Mouse (Mus musculus): ENCODE data around the gene Cldn5. TPM values are rescaled to one million over a fixed set of nuclear protein-coding genes. Genes with fewer than 3 reads are reported as not detected.

Gene Cldn5
- total RNA-seq, 2 experiments from 2014 or later = 42.0 to 47.4 TPM

GRCm38 (mm10) chr16:18785485-18785884 lies 8.8 kb downstream of the Cldn5 start:
- no peak for DNase-seq

- DNase-seq = no peak
Observed at GRCm38 (mm10) chr16:18786652-18787051, 10.0 kb downstream of the Cldn5 start.

GRCm38 (mm10) chr16:18788627-18789406 lies 12.2 kb downstream of the Cldn5 start:
- DNase-seq = no peak

DNA sequence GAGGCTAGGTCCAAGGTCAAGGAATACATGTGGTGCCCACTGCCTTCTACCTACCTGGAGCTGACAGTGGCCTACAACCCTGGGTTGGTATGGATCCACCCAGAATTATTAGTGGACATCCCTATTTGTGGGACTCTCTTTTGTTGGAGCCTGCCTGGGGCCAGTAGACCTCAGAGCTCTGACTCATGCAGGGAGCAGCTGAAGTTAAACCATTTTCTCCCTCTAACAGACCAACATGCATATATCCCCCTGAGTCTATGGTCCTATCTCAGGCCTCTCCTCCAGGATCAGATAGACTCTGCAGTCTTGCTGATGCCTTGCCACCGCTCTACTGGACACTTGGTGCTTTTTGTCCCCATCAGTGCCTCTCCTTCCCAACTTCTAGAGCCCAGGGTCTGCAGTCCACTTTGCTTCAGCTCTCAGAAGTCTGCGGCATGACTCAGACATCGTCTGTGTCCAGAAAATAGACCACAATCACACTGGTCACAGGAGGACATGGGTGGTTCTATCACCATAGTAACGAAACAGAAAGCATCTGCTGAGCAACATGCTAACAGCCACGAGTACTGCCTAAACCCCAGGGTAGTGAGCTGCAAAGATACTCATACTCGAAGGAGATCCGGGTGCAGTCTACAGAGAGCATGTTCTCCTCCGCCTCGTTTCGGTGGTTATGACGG lies 18.7 kb downstream of the Cldn5 start:
- DNase-seq = no peak

GRCm38 (mm10) chr16:18796645-18797044 lies 20.0 kb downstream of the Cldn5 start:
- DNase-seq = no peak

GRCm38 (mm10) chr16:18798151-18798550 lies 21.5 kb downstream of the Cldn5 start:
- DNase-seq = no peak

- peak; percentile 54 to 67 for DNase-seq
Observed at GRCm38 (mm10) chr16:18798841-18799240, 22.2 kb downstream of the Cldn5 start.

DNA sequence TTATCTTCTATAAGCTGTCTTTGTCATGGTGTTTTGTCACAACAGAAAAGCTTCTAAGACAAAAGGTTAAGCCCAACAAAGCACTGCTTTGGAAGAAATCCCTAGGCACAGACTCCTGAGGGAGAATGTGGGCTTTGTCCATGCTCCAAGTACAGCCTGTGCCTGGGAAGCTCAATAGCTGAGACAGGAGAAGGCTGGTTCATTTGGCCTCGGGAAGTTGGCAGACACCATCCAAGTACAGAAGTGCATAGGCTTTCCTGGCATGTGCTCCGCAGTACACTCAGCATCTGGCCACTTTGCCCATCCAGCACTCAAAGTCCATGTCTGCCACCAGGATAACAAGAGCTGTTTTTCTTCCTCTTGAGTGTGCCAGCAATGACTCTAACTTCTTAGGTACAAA lies 29.1 kb downstream of the Cldn5 start:
- no peak for DNase-seq

GRCm38 (mm10) chr16:18809001-18809400 lies 32.4 kb downstream of the Cldn5 start:
- no peak for DNase-seq

DNA sequence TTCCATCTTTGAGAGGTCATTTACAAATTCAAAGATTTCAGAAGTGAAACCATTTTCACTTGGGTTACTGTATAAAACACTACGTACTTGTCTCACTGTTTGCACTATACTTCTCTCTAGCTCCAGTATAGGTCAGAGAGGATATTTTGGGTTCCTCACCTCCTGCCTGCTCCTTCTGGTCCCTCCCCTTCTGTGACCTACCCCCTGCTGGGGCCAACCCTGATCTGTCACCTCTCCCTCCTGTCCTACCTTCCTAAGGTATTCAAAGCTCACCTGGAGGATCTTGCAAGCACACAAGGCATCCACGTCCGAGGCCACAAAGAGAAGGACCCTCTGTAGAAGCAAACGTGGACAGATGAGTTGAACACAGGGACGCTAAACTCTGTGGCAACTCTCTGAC lies 34.4 kb downstream of the Cldn5 start:
- no peak for DNase-seq

DNA sequence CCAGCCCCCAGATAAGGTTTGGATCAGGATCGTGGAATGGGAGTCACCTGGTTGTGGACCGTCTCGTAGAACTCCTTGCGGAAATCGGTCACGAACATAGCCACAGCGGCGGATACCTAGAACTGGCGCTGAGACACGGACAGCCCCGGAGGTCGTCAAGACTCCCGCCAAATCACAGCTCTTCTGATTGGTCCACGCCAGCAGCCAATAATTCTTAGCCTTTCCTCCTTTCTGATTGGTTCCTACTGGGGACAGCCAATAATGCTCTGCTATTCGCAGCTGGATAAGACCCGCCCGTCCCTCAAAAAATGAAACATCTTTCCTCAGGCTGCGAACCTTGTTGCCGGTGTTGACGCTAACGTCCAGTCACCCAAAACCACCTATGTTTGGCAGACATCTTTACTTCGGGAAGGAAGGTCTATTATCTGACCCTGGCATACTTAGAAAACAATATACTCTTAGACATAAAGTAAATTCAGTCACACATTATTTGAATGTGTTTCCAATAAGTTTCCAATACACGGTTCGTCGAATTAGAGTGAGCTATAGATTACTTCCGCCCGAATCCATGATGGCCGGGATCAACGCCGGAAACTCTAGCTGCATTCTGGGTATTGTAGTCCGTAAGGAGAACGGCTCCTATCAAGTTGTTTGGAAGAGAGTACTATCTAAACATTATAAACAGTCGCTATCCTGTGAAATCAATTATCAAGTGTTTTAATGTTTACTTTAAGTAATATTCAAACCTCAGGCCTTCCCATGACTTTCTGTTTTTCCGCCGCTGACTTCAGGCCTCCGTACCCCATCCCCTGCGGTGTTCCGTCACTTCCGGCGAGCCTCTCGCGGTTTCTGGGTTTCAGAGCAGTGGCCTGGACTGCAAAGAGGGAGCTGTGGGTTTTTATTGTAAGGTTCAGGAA lies 35.1 kb downstream of the Cldn5 start, which contains the start of the genes Ufd1 and Cdc45:
Ufd1 (plus strand) TSS at position 312 of the 917 bp plus-strand sequence.
Cdc45 (minus strand) TSS at position 520 of the 917 bp plus-strand sequence.
- peak; percentile 85 to 86 for DNase-seq

DNA sequence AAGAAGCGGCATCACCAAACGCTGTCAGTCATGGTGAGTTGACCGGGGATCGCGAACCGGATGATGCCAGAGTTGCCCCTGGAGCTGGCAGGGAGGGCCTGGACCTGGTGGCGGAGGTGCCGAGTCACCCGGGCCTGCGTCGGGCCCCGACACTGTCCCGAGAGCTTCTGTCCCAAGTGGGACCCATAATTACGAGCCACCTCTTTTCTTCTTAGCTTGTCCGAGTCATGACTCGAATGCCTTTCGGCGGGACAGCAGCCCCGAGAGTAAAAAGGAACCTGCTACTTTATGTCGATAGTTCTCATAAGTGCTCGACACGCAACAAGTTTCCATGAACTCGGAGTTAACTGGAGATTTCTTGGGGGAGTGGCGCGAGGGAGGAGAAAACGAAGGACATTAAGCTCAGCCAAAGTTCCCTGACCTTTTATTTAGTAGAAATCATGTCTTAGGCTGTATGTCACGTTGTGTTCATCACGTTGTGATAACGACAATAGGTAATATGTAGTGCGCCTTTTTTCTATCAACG lies 35.8 kb downstream of the Cldn5 start:
- no peak for DNase-seq

- no peak for DNase-seq
Observed at GRCm38 (mm10) chr16:18822356-18822755, 45.7 kb downstream of the Cldn5 start.

GRCm38 (mm10) chr16:18822925-18823324 lies 46.3 kb downstream of the Cldn5 start:
- DNase-seq = peak in 1 of 2 experiments; percentile 11

Other genes starting within 250 kb of the Cldn5 start
- 1 to 10 TPM; 1.3 to 1.5 TPM for gene Tbx1, start 186.2 kb upstream of the Cldn5 start, total RNA-seq (2021)
- gene Gp1bb, start 154.4 kb upstream of the Cldn5 start, total RNA-seq (2021) = 1 to 10 TPM in 1 of 2 experiments, under 1 TPM in 1; 0.85 to 1.2 TPM
- 100 to 1,000 TPM; 172 to 185 TPM for gene Gm49601, start 150.4 kb upstream of the Cldn5 start, total RNA-seq (2021)
- gene Sept5, start 146.9 kb upstream of the Cldn5 start, total RNA-seq (2021) = 100 to 1,000 TPM; 548 to 589 TPM
- gene Ufd1, start 34.9 kb downstream of the Cldn5 start, total RNA-seq (2021) = 100 to 1,000 TPM in 1 of 2 experiments, 10 to 100 TPM in 1; 99.9 to 104 TPM
- 1 to 10 TPM; 2.5 to 3.2 TPM for gene Cdc45, start 35.1 kb downstream of the Cldn5 start, total RNA-seq (2021)
- 10 to 100 TPM; 24.4 to 27.5 TPM for gene 2510002D24Rik, start 59.7 kb downstream of the Cldn5 start, total RNA-seq (2021)
- gene Gm28539, start 59.7 kb downstream of the Cldn5 start, total RNA-seq (2021) = 10 to 100 TPM in 1 of 2 experiments, 1 to 10 TPM in 1; 5.4 to 12.2 TPM
- gene Mrpl40, start 100.0 kb downstream of the Cldn5 start, total RNA-seq (2021) = 10 to 100 TPM; 31.8 to 32.3 TPM
- gene Hira, start 100.2 kb downstream of the Cldn5 start, total RNA-seq (2021) = 10 to 100 TPM; 68.6 to 88.1 TPM